Comparison of ENCODE assay signal across 8 mouse cellular contexts in the genomic region with DNA sequence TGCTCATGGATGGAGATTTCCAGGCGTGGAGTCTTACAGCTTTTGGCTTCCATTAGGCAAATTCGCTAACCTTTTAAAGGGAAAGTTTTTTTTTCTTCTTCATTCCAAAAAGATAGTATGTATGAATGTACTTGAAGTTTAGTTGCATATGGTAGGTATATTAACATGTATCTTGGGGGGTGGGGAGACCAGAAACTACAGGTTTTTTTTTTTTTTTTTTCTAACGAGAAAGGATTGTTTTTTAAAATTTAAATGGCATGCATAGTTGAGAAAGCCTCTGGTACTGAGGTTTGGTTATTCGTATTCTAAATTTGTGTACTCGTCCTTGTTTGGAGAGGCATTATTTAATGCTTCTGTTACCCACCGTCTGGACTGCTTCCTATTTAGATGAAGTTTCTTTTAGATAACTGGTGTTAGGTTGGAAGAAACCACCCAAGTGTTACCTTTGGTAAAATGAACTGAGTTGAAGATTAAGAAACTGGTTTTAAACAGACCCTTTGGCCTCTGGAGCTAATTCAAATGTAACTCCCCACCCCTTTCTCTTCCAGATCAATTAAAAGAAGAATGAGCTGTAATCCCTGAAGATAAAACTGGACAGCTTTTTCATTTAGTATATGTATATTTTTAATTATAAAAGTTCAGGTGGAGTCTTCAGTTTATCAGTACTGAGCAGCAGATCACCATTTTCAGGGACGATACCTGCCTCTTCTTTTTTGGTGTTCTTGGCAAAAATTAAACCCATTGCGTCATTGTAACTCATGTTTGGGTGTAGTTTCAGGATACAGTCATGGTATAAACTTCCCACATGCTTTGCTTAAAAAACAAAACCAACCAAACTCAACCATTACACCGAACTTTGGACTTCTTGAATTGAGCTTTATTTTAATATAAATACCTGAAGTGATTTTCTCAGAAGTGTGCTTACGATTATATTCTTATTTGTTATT. TPM values are rescaled to one million over a fixed set of nuclear protein-coding genes. Genes with fewer than 3 reads are reported as not detected.
DNase-seq lines count a peak whose midpoint lies in the region; ATAC-seq and TF ChIP-seq lines count a peak whose summit lies in the region.

No protein-coding gene starts in this region.

- H3K4me1 ChIP-seq in lung, postnatal 0 days (ENCODE audit: insufficient read depth, low read depth, low read length): peaks cover 14% of the 10 kb centered on the region; the same call in 1 of the 2 replicates
- H3K4me1 ChIP-seq in limb, embryonic 10.5 days: peaks cover 43% of the 10 kb centered on the region
- peaks cover 12% of the 10 kb centered on the region for H3K4me1 ChIP-seq in olfactory bulb, adult 2 months (ENCODE audit: control insufficient read depth, insufficient read depth, low read length)

- no peaks in the 10 kb centered on the region for H3K9me3 ChIP-seq in lung, postnatal 0 days (ENCODE audit: low read length)
- no peaks in the 10 kb centered on the region for H3K9me3 ChIP-seq in limb, embryonic 10.5 days (replicated peaks)

- TF ChIP-seq POLR2A in olfactory bulb, adult 2 months (IDR thresholded peaks at IDR 0.05; ENCODE audit: insufficient read depth, low read depth, low read length): no peak

- peak overlapping the region; percentile 76 for H3K4me2 ChIP-seq in lung, postnatal 0 days (replicated peaks; ENCODE audit: low read depth, low read length)

- no peak for ATAC-seq in lung, postnatal 0 days

- peak; percentile 23 for DNase-seq in cerebellum, adult 9-10 months
- no peak for DNase-seq in cerebellum, postnatal 25 days
- peak; percentile 44 for DNase-seq in lung, postnatal 0 days (ENCODE audit: low spot score)
- DNase-seq in lung, postnatal 4 days: no peak
- DNase-seq in limb, embryonic 10.5 days (ENCODE audit: low spot score): no peak
- no peak for DNase-seq in left cerebral cortex, postnatal 25 days (ENCODE audit: low spot score in 2 of 2)
- DNase-seq in adrenal gland, postnatal 25 days: no peak

- WGBS in lung, postnatal 0 days: 27% methylated on average over 10 of the region's 10 CpGs
- WGBS in limb, embryonic 10.5 days: 41% methylated on average over 10 of the region's 10 CpGs
- WGBS in olfactory bulb, adult 2 months: 48% methylated on average over 10 of the region's 10 CpGs

- H3K27ac ChIP-seq in lung, postnatal 0 days (ENCODE audit: low read length): peak overlapping the region; percentile 99
- peak overlapping the region; percentile 99 for H3K27ac ChIP-seq in limb, embryonic 10.5 days
- H3K27ac ChIP-seq in olfactory bulb, adult 2 months (ENCODE audit: insufficient read depth, low read depth, low read length): 0 out of 2 replicates have a peak overlapping the region, but pooled peaks have one; percentile 23

- peak overlapping the region; percentile 97 for H3K4me3 ChIP-seq in lung, postnatal 0 days (ENCODE audit: low read depth, low read length)
- H3K4me3 ChIP-seq in limb, embryonic 10.5 days: peak overlapping the region; percentile 89
- peak overlapping the region; percentile 71 for H3K4me3 ChIP-seq in olfactory bulb, adult 2 months (ENCODE audit: insufficient read depth, low read depth, low read length)

- peak overlapping the region; percentile 84 for H3K9ac ChIP-seq in lung, postnatal 0 days (replicated peaks; ENCODE audit: low read depth)

- no peak for TF ChIP-seq EP300 in lung, postnatal 0 days (IDR thresholded peaks at IDR 0.05)

- no peaks in the 10 kb centered on the region for H3K36me3 ChIP-seq in lung, postnatal 0 days (ENCODE audit: insufficient read depth, low read length)
- H3K36me3 ChIP-seq in limb, embryonic 10.5 days: peaks cover 26% of the 10 kb centered on the region

- TF ChIP-seq CTCF in lung, postnatal 0 days (IDR thresholded peaks at IDR 0.05): no peak
- TF ChIP-seq CTCF in olfactory bulb, adult 2 months (IDR thresholded peaks at IDR 0.05; ENCODE audit: insufficient read depth, low read depth, low read length): no peak

- intact Hi-C loops in left cerebral cortex, postnatal 25 days (cut with DNase I): loop anchor here (5.0 kb wide), 1 partner anchor 41 kb away; no protein-coding TSS in a partner anchor

- no peaks in the 10 kb centered on the region for H3K27me3 ChIP-seq in lung, postnatal 0 days (replicated peaks; ENCODE audit: insufficient read depth, low read length)
- H3K27me3 ChIP-seq in limb, embryonic 10.5 days (ENCODE audit: low read depth, poor library complexity, severe bottlenecking): no peaks in the 10 kb centered on the region

RNA-seq across cellular contexts. Expression of gene Skil, which starts 1.6 kb away (rescaled TPM):
- polyA plus RNA-seq in lung, postnatal 0 days (2015; fragmentation: Nextera tagmentation; extraction: Ambion mirVana): 24.8 and 29.6 TPM in 2 replicates
- polyA plus RNA-seq in limb, embryonic 10.5 days (2016; fragmentation: Nextera tagmentation; extraction: Ambion mirVana): 22.3 and 28.9 TPM in 2 replicates
- not detected in 2 replicates for polyA plus RNA-seq in olfactory bulb, adult 2 months (2012; ENCODE audit: insufficient read depth, insufficient read length, low replicate concordance, missing spikeins)
- total RNA-seq in left cerebral cortex, postnatal 25 days (2021): 10 to 100 TPM; 64.5 to 66.0 TPM
- 32.9 and 39.3 TPM in 2 replicates for total RNA-seq in adrenal gland, postnatal 25 days (2021)

RNA-seq across cellular contexts. Expression of gene Cldn11, which starts 53.3 kb away (rescaled TPM):
- polyA plus RNA-seq in lung, postnatal 0 days (2015; fragmentation: Nextera tagmentation; extraction: Ambion mirVana): 1.3 and 2.2 TPM in 2 replicates
- 3.8 and 4.6 TPM in 2 replicates for polyA plus RNA-seq in limb, embryonic 10.5 days (2016; fragmentation: Nextera tagmentation; extraction: Ambion mirVana)
- polyA plus RNA-seq in olfactory bulb, adult 2 months (2012; ENCODE audit: insufficient read depth, insufficient read length, low replicate concordance, missing spikeins): not detected in 2 replicates
- total RNA-seq in left cerebral cortex, postnatal 25 days (2021): 100 to 1,000 TPM; 148 to 171 TPM
- total RNA-seq in adrenal gland, postnatal 25 days (2021): 6.6 and 9.4 TPM in 2 replicates

Comparison
In these comparisons a context has a peak if more than half of its experiments do, and no peak if none do; other contexts are left out.
1. DNase-seq: peak in cerebellum, adult 9-10 months (single experiment) and lung, postnatal 0 days (single experiment); none in cerebellum, postnatal 25 days (0 of 2), lung, postnatal 4 days (0 of 2), limb, embryonic 10.5 days (single experiment), left cerebral cortex, postnatal 25 days (0 of 2) and adrenal gland, postnatal 25 days (single experiment).
2. H3K27ac ChIP-seq: peak in every context shown above with its lines; median percentile 99 in lung, postnatal 0 days; 99 in limb, embryonic 10.5 days; 23 in olfactory bulb, adult 2 months.
3. RNA of gene Skil, which starts 1.6 kb away (polyA plus RNA-seq): 22.3 to 28.9 TPM in limb, embryonic 10.5 days and 24.8 to 29.6 TPM in lung, postnatal 0 days; not detected in olfactory bulb, adult 2 months; every median in the first group is over 10 times any median in the second.
4. Peak in every context shown above with its lines, with median percentiles within 50 percentile points of each other: H3K4me3 ChIP-seq.